In the genomic region with DNA sequence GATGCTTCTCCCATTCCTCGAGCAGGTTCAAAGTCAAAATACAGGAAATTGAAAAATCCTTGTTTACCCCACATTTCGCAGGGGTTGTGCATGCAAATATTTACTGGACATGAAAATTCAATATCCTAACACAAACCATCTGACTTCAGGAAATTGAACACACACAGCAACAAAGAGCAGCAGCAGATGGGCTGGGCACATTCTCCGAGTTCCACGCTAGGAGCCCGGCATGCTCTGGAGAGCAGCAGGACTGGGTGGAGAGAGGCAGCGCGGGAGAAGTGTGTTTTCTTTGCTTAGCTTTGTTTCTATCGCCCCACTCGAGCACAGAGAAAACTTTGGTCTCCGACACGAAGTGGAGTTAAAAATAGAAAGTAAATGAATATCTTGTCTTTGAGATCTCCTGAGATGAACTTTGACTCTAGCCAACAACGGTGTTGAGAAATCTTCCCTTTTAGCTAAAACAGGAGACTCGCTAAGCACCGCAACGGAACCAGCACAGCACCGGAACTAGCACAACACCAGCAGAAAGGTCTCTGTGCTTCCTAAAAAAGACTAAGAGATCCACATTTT, we compare ENCODE assay signal across 10 mouse cellular contexts.
DNase-seq lines count a peak whose midpoint lies in the region; ATAC-seq lines count a peak whose summit lies in the region.
"Had no signal": no experiment of that assay in that cellular context is flagged by ENCODE, and none has a peak within 500 bp of the region (broad histone marks: within the 10 kb centered on the region; RNA-seq: fewer than 3 reads in every experiment).

No protein-coding gene starts in this region.

- no peak overlapping the region for H3K9ac ChIP-seq in limb, embryonic 11.5 days (ENCODE audit: low read length)
- no peak overlapping the region for H3K9ac ChIP-seq in embryonic facial prominence, embryonic 14.5 days (ENCODE audit: low read depth, low read length)
- no peak overlapping the region for H3K9ac ChIP-seq in limb, embryonic 12.5 days (replicated peaks)
- H3K9ac ChIP-seq: midbrain, embryonic 13.5 days had no signal

- H3K27me3 ChIP-seq in limb, embryonic 11.5 days (ENCODE audit: control insufficient read depth, insufficient read depth, low read length) = no peaks in the 10 kb centered on the region
- H3K27me3 ChIP-seq in limb, embryonic 10.5 days (ENCODE audit: low read depth, poor library complexity, severe bottlenecking) = no peaks in the 10 kb centered on the region
- no peaks in the 10 kb centered on the region for H3K27me3 ChIP-seq in embryonic facial prominence, embryonic 14.5 days (replicated peaks; ENCODE audit: control insufficient read depth, insufficient read depth, low read length)
- no peaks in the 10 kb centered on the region for H3K27me3 ChIP-seq in limb, embryonic 12.5 days
- H3K27me3 ChIP-seq: midbrain, embryonic 13.5 days had no signal

- DNase-seq in limb, embryonic 11.5 days (ENCODE audit: low spot score) = peak; percentile 29
- no peak for DNase-seq in limb, embryonic 10.5 days (ENCODE audit: low spot score)
- DNase-seq in embryonic facial prominence, embryonic 14.5 days (ENCODE audit: low spot score) = peak; percentile 61
- DNase-seq in lung, postnatal 4 days = peak; percentile 18 to 37
- DNase-seq in thymus, postnatal 10 days (ENCODE audit: low spot score in 2 of 2) = no peak
- DNase-seq in layer of hippocampus, postnatal 25 days (ENCODE audit: extremely low spot score in 1 of 2, low spot score in 1 of 2) = no peak
- no peak for DNase-seq in cerebellum, postnatal 25 days
- DNase-seq: thymus, adult 2 months had no signal

- WGBS in limb, embryonic 11.5 days = 84% methylated on average over 16 of the region's 16 CpGs
- WGBS in limb, embryonic 10.5 days = 89% methylated on average over 16 of the region's 16 CpGs
- 46% methylated on average over 16 of the region's 16 CpGs for WGBS in embryonic facial prominence, embryonic 14.5 days
- 78% methylated on average over 16 of the region's 16 CpGs for WGBS in limb, embryonic 12.5 days

- no peaks in the 10 kb centered on the region for H3K36me3 ChIP-seq in limb, embryonic 11.5 days (ENCODE audit: control insufficient read depth, insufficient read depth, low read length)
- no peaks in the 10 kb centered on the region for H3K36me3 ChIP-seq in limb, embryonic 10.5 days
- no peaks in the 10 kb centered on the region for H3K36me3 ChIP-seq in embryonic facial prominence, embryonic 14.5 days (ENCODE audit: control insufficient read depth, insufficient read depth, low read length)
- no peaks in the 10 kb centered on the region for H3K36me3 ChIP-seq in limb, embryonic 12.5 days
- H3K36me3 ChIP-seq: midbrain, embryonic 13.5 days had no signal

- no peaks in the 10 kb centered on the region for H3K4me1 ChIP-seq in limb, embryonic 11.5 days (ENCODE audit: control insufficient read depth, insufficient read depth, low read length)
- H3K4me1 ChIP-seq in limb, embryonic 10.5 days = no peaks in the 10 kb centered on the region
- peaks cover 10% of the 10 kb centered on the region; the same call in 1 of the 2 replicates for H3K4me1 ChIP-seq in embryonic facial prominence, embryonic 14.5 days (ENCODE audit: control insufficient read depth, insufficient read depth, low read length)
- H3K4me1 ChIP-seq in limb, embryonic 12.5 days (replicated peaks) = no peaks in the 10 kb centered on the region
- H3K4me1 ChIP-seq: midbrain, embryonic 13.5 days had no signal

- no peak overlapping the region for H3K4me3 ChIP-seq in limb, embryonic 11.5 days (ENCODE audit: low read depth, low read length)
- H3K4me3 ChIP-seq in limb, embryonic 10.5 days = no peak overlapping the region
- no peak overlapping the region for H3K4me3 ChIP-seq in embryonic facial prominence, embryonic 14.5 days (ENCODE audit: low read depth, low read length)
- H3K4me3 ChIP-seq in limb, embryonic 12.5 days (replicated peaks) = no peak overlapping the region
- H3K4me3 ChIP-seq: midbrain, embryonic 13.5 days had no signal

- no peak overlapping the region for H3K4me2 ChIP-seq in limb, embryonic 11.5 days (ENCODE audit: low read depth, severe bottlenecking)
- H3K4me2 ChIP-seq in embryonic facial prominence, embryonic 14.5 days (ENCODE audit: low read depth, low read length) = no peak overlapping the region; the same call in 1 of the 2 replicates
- no peak overlapping the region for H3K4me2 ChIP-seq in limb, embryonic 12.5 days
- H3K4me2 ChIP-seq: midbrain, embryonic 13.5 days had no signal

- ATAC-seq in limb, embryonic 11.5 days (ENCODE audit: insufficient number of reproducible peaks, low FRiP score, low TSS enrichment, low read depth) = no peak
- no peak for ATAC-seq in embryonic facial prominence, embryonic 14.5 days (ENCODE audit: low read depth)
- no peak for ATAC-seq in limb, embryonic 12.5 days (ENCODE audit: insufficient number of reproducible peaks, insufficient read depth, low FRiP score, low TSS enrichment, low read depth)
- ATAC-seq: midbrain, embryonic 13.5 days had no signal

- H3K9me3 ChIP-seq in limb, embryonic 11.5 days (ENCODE audit: control insufficient read depth, low read length) = no peaks in the 10 kb centered on the region
- no peaks in the 10 kb centered on the region for H3K9me3 ChIP-seq in limb, embryonic 10.5 days (replicated peaks)
- no peaks in the 10 kb centered on the region for H3K9me3 ChIP-seq in embryonic facial prominence, embryonic 14.5 days (ENCODE audit: control insufficient read depth, low read length)
- no peaks in the 10 kb centered on the region for H3K9me3 ChIP-seq in limb, embryonic 12.5 days
- H3K9me3 ChIP-seq: midbrain, embryonic 13.5 days had no signal

- H3K27ac ChIP-seq in limb, embryonic 11.5 days (replicated peaks; ENCODE audit: low read depth, low read length) = 0 out of 2 replicates have a peak overlapping the region, but pooled peaks have one; percentile 14
- no peak overlapping the region for H3K27ac ChIP-seq in limb, embryonic 10.5 days
- H3K27ac ChIP-seq in embryonic facial prominence, embryonic 14.5 days (replicated peaks; ENCODE audit: low read depth, low read length) = peak overlapping the region; percentile 68
- 0 out of 2 replicates have a peak overlapping the region, but pooled peaks have one; percentile 17 for H3K27ac ChIP-seq in limb, embryonic 12.5 days
- H3K27ac ChIP-seq: midbrain, embryonic 13.5 days had no signal

Comparison
In these comparisons a context has a peak if more than half of its experiments do, and no peak if none do; other contexts are left out.
1. DNase-seq: peak in limb, embryonic 11.5 days (single experiment), embryonic facial prominence, embryonic 14.5 days (single experiment) and lung, postnatal 4 days (2 of 2); none in limb, embryonic 10.5 days (single experiment), thymus, postnatal 10 days (0 of 2), layer of hippocampus, postnatal 25 days (0 of 2) and cerebellum, postnatal 25 days (0 of 2).